Mouse (Mus musculus) intestine, postnatal 0 days (tissue): Measurements from ENCODE around the gene L3mbtl3. TPM values are rescaled to one million over a fixed set of nuclear protein-coding genes. Genes with fewer than 3 reads are reported as not detected.

Experiments used
- ATAC-seq: fragments of 200-750 bp; cut with Nextera tagmentation; 2 replicates; pipeline ENCODE4 v1.8.0; 2017; ENCODE audit warnings: mild to moderate bottlenecking, moderate TSS enrichment, moderate library complexity
- H3K27ac ChIP-seq: fragments of 300-500 bp; sonication (generic); 2 replicates; pipeline ENCODE4 v1.5.1; 2014; ENCODE audit warnings: mild to moderate bottlenecking, low read depth, low read length, moderate library complexity
- H3K27me3 ChIP-seq: fragments of 300-500 bp; sonication (generic); replicated peaks from 2 replicates; pipeline ENCODE4 v1.6.1; 2014; ENCODE audit warnings: low read length, mixed read lengths; ENCODE audit not compliant: control insufficient read depth, insufficient read depth
- H3K36me3 ChIP-seq: fragments of 300-500 bp; sonication (generic); 2 replicates; pipeline ENCODE4 v1.6.1; 2014; ENCODE audit warnings: mild to moderate bottlenecking, moderate library complexity; ENCODE audit not compliant: control insufficient read depth, insufficient read depth
- H3K4me1 ChIP-seq: fragments of 300-500 bp; sonication (generic); replicated peaks from 2 replicates; pipeline ENCODE4 v1.6.1; 2014; ENCODE audit warnings: antibody characterized with exemption, low read length, mixed read lengths; ENCODE audit not compliant: control insufficient read depth, insufficient read depth
- H3K4me2 ChIP-seq: fragments of 300-500 bp; sonication (generic); replicated peaks from 2 replicates; pipeline ENCODE4 v1.6.1; 2014; ENCODE audit warnings: low read depth, mild to moderate bottlenecking, moderate library complexity
- H3K4me3 ChIP-seq: fragments of 300-500 bp; sonication (generic); 2 replicates; pipeline ENCODE4 v1.5.1; 2014; ENCODE audit warnings: low read depth, low read length
- H3K9ac ChIP-seq: fragments of 300-500 bp; sonication (generic); 2 replicates; pipeline ENCODE4 v1.6.1; 2014; ENCODE audit warnings: mild to moderate bottlenecking, low read depth, low read length
- H3K9me3 ChIP-seq: fragments of 300-500 bp; sonication (generic); 2 replicates; pipeline ENCODE4 v1.6.1; 2016; ENCODE audit warnings: mixed run types; ENCODE audit not compliant: control insufficient read depth
- CTCF ChIP-seq: sonication (generic); IDR thresholded peaks from 2 replicates; pipeline ENCODE4 v1.5.1; 2016; ENCODE audit warnings: low read depth, mild to moderate bottlenecking, control low read depth, antibody characterized with exemption, moderate library complexity
- WGBS: fragments of 180-500 bp; shearing (Covaris S2); extraction: QIAGEN DNeasy Blood & Tissue Kit; methylation state at CpG from one replicate; pipeline ENCODE4 v1.1.7; 2014; 5-methylcytosine and 5-hydroxymethylcytosine counted together
- polyA plus RNA-seq: library from polyadenylated mRNA; unstranded; fragments of >200 nt; fragmentation: Nextera tagmentation; extraction: Ambion mirVana; gene quantifications from 2 replicates; pipeline ENCODE4 v1.2.1, GENCODE M21; 2015

The L3mbtl3 gene
- polyA plus RNA-seq, 1 experiment from 2014 or later: 6.3 TPM

DNA sequence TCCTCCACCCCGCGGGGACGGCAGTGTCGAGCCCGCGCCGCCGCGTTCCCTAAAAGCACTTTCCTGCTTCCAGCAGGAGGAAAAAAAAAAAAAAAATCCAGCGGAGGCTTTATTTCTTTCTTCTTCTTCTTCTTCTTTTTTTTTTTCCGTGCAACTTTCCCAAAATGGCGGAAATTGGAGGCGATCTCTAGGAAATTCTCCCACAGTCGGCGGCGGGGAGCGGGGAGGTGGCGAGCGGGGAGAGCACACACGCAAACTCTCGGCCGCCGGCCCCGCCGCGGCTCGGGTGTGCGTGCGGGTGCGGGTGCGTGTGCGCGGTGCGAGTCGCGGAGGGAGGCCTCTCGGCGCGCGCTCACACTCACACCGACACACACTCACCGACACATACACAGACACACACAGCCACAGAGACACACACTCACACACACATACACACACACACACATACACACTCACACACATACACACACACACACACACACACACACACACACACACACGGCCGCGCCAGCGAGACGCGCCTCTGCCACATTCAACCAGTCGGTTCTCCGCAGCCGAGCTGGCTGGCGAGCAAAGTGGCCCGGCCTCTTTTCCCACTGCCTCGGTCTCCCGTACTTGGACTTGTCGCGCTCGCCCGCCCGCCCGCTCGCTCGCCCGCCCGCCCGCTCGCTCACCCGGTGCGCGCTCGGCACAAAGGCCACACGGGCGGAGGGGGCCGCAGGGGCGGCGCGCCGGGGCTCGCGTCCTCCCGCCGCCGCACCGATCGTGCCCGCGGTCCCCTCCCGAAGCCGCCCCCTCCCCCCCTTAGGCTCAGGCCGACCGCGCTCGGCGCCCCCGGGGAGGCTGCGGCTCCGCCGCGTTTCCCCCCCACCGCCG is 1.1 kb downstream of the L3mbtl3 start:
- H3K9me3 ChIP-seq: no peaks in the 10 kb centered on the region
- H3K27ac ChIP-seq: peak overlapping the region; percentile 96
- no peaks in the 10 kb centered on the region for H3K4me1 ChIP-seq
- TF ChIP-seq CTCF: no peak
- H3K9ac ChIP-seq: peak overlapping the region; percentile 92
- peak overlapping the region; percentile 88 for H3K4me2 ChIP-seq
- H3K27me3 ChIP-seq: no peaks in the 10 kb centered on the region
- WGBS: under 1% methylated on average over 85 of the region's 101 CpGs
- H3K36me3 ChIP-seq: no peaks in the 10 kb centered on the region
- ATAC-seq: peak; percentile 77
- H3K4me3 ChIP-seq: peak overlapping the region; percentile 86

DNA sequence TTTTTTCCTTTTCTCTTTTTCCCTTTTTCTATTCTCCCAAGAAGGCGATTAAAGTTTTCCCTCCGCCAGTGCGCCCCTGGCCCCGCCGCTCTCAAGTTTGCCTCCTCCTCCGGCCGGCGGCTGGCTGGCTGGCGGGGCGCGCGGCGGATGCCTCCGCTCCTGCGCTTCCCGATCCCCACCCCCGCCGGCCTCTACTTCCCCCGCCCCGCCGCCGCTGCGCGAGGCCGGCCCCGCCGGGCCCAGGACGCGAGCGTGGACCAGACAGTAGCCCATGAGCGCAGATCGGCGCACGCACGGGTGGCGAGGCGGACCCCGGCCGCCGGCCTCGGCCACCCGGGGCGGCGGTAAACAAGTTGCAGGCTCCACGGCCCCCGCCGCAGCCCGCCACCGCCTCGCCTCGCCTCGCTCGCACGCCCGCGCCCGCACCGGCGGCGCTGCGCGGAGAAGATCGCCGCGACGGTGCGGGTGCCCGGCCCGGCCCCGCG is 1.8 kb downstream of the L3mbtl3 start:
- Histone ChIP-seq H3K36me3 (no peaks in the 10 kb centered on the region), H3K9ac (peak overlapping the region; percentile 92), H3K9me3 (no peaks in the 10 kb centered on the region), H3K27ac (peak overlapping the region; percentile 96), H3K27me3 (no peaks in the 10 kb centered on the region), H3K4me2 (peak overlapping the region; percentile 88), H3K4me1 (no peaks in the 10 kb centered on the region), H3K4me3 (peak overlapping the region; percentile 86)
- TF ChIP-seq CTCF: no peak
- peak; percentile 65 for ATAC-seq
- WGBS: under 1% methylated on average over 60 of the region's 71 CpGs

DNA sequence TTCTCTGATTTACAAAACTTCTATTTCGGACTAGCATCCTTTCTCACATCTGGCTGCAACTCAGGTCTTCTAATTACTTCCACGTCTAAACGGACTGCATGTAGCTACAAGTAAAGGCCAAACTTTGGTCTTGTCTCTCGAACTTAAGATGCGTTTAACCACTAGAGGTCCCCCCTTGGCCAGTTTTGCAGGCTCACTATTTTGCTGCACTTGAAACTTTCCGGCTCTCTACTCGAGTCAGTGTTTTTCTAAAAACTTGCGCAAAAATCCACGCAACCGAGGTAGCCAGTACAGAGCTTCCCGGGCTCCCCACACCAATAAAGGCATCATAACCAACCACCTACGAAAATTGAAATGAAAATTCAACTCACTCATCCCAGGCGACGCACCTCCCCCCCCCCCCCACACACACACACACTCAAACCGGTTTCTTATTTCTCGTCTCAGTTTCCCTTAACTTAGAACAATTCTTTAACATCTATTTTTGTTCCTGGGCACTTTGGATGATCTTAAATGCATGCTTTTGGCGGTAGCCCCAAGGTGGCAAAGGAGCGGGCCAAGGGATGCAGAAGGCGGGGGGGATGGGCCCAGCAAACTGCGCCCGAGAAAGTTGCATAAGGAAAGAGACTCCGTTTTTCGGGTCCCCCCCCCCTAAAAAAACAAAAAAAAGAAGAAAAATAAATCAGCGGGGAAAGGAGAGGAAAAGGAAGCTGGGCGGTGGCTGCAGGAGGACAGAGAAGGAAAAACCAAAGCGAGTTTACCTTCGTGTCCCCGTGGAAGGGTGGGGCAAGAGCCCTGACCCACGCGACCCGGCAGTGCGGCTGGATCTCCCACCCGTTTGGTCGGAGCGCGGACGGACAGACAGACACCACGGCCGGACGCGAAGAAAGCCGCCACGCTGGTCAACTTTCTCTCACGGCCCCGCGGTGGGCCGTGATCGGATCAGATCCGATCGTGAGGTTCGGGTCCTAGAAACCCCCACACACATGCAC is 2.5 kb downstream of the L3mbtl3 start:
- Histone ChIP-seq H3K27me3 (no peaks in the 10 kb centered on the region), H3K9ac (peak overlapping the region; percentile 92), H3K36me3 (no peaks in the 10 kb centered on the region), H3K9me3 (no peaks in the 10 kb centered on the region), H3K4me2 (peak overlapping the region; percentile 88), H3K27ac (peak overlapping the region; percentile 96), H3K4me3 (peak overlapping the region; percentile 86), H3K4me1 (no peaks in the 10 kb centered on the region)
- WGBS: under 1% methylated on average over 51 of the region's 51 CpGs
- TF ChIP-seq CTCF: peak; percentile 84
- ATAC-seq: no peak

GRCm38 (mm10) chr10:26371416-26371815 is 4.4 kb downstream of the L3mbtl3 start:
- 79% methylated on average over 7 of the region's 7 CpGs for WGBS
- H3K27me3 ChIP-seq: no peaks in the 10 kb centered on the region

GRCm38 (mm10) chr10:26364942-26365341 is 10.8 kb downstream of the L3mbtl3 start:
- WGBS: 81% methylated on average over 2 of the region's 2 CpGs
- H3K27me3 ChIP-seq: no peaks in the 10 kb centered on the region
- H3K9me3 ChIP-seq: no peaks in the 10 kb centered on the region
- no peaks in the 10 kb centered on the region for H3K4me1 ChIP-seq
- H3K36me3 ChIP-seq: no peaks in the 10 kb centered on the region
- no peak overlapping the region for H3K4me2 ChIP-seq
- H3K4me3 ChIP-seq: no peak overlapping the region
- no peak for TF ChIP-seq CTCF
- no peak for ATAC-seq
- no peak overlapping the region for H3K9ac ChIP-seq
- no peak overlapping the region for H3K27ac ChIP-seq

More at GRCm38 (mm10) chr10:26371416-26371815, 4.4 kb downstream of the L3mbtl3 start:
- Histone ChIP-seq H3K4me3 (no peak overlapping the region), H3K36me3 (no peaks in the 10 kb centered on the region), H3K27ac (no peak overlapping the region), H3K4me1 (no peaks in the 10 kb centered on the region), H3K9me3 (no peaks in the 10 kb centered on the region), H3K4me2 (no peak overlapping the region), H3K9ac (no peak overlapping the region)
- no peak for TF ChIP-seq CTCF
- no peak for ATAC-seq

DNA sequence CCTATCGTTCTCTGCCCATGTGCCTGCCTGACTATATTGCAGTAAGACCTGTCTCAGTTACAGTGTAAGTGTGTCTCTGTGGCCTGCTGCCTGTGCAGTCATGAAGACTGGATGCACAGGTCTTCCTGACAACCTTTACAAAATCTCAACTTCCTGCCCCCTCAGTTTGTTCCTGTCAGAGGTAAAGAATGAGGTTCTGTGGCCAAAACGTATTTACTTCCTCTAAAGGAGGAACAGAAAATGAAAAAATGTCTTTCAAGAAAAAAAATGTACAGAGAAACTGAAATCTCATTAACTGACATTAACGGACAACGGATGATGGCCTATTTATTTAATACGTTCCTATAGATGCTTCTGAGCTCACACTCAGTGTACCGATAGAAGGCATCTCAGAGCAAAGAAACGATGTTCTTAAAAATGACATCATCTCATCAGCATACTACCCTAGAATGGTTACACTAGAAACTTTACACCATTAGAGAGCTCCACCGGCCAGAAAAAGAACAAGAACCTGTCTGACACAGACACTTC is 11.4 kb downstream of the L3mbtl3 start:
- WGBS: 77% methylated on average over 8 of the region's 8 CpGs
- TF ChIP-seq CTCF: no peak
- no peak for ATAC-seq

More for the DNA sequence above, 11.4 kb downstream of the L3mbtl3 start:
- no peaks in the 10 kb centered on the region for H3K36me3 ChIP-seq
- no peak overlapping the region for H3K27ac ChIP-seq
- H3K4me2 ChIP-seq: no peak overlapping the region
- H3K9me3 ChIP-seq: no peaks in the 10 kb centered on the region
- H3K4me3 ChIP-seq: no peak overlapping the region
- H3K27me3 ChIP-seq: no peaks in the 10 kb centered on the region
- H3K9ac ChIP-seq: no peak overlapping the region
- no peaks in the 10 kb centered on the region for H3K4me1 ChIP-seq
